Mouse (Mus musculus): ENCODE results near the gene Olfr983.

- TF ChIP-seq CTCF (IDR thresholded peaks at IDR 0.05; ENCODE audit: extremely low read depth, insufficient read depth, low read length) (no peak), POLR2A (IDR thresholded peaks at IDR 0.05; ENCODE audit: extremely low read depth, insufficient read depth, low read length) (no peak)
Observed at GRCm38 (mm10) chr9:40050138-40050537, 43.3 kb downstream of the Olfr983 start.

Data from cortical plate, adult 2 months (tissue).